Mouse (Mus musculus) kidney, embryonic 15.5 days (tissue): ENCODE data around the gene Bloc1s2. TPM values are rescaled to one million over a fixed set of nuclear protein-coding genes. Genes with fewer than 3 reads are reported as not detected.

Experiments used
- polyA plus RNA-seq: library from polyadenylated mRNA; unstranded; fragments of >200 nt; fragmentation: Nextera tagmentation; extraction: Ambion mirVana; gene quantifications from 2 replicates; pipeline ENCODE4 v1.2.1, GENCODE M21; 2015

The Bloc1s2 gene
- polyA plus RNA-seq, 1 experiment from 2014 or later: 87.4 TPM

Other genes with a start within 250 kb of the Bloc1s2 start
- gene Dnmbp, start 206.3 kb downstream of the Bloc1s2 start, polyA plus RNA-seq: 23.7 and 24.4 TPM in 2 replicates
- gene Cpn1, start 159.9 kb downstream of the Bloc1s2 start, polyA plus RNA-seq: 51.0 and 53.5 TPM in 2 replicates
- 0.27 and 0.66 TPM in 2 replicates for gene Cyp2c23, start 117.2 kb downstream of the Bloc1s2 start, polyA plus RNA-seq
- gene Erlin1, start 76.7 kb downstream of the Bloc1s2 start, polyA plus RNA-seq: 46.5 and 51.4 TPM in 2 replicates
- 47.7 and 48.4 TPM in 2 replicates for gene Chuk, start 39.0 kb downstream of the Bloc1s2 start, polyA plus RNA-seq
- gene Cwf19l1, start 10.6 kb downstream of the Bloc1s2 start, polyA plus RNA-seq: 31.0 and 34.2 TPM in 2 replicates
- 0.05 and 0.09 TPM in 2 replicates for gene Pkd2l1, start 46.0 kb upstream of the Bloc1s2 start, polyA plus RNA-seq
- 0.45 and 0.66 TPM in 2 replicates for gene Scd3, start 56.8 kb upstream of the Bloc1s2 start, polyA plus RNA-seq
- 185 and 195 TPM in 2 replicates for gene Scd2, start 147.2 kb upstream of the Bloc1s2 start, polyA plus RNA-seq
- gene Scd4, start 186.6 kb upstream of the Bloc1s2 start, polyA plus RNA-seq: 0.09 and 0.10 TPM in 2 replicates